In the genomic region with DNA sequence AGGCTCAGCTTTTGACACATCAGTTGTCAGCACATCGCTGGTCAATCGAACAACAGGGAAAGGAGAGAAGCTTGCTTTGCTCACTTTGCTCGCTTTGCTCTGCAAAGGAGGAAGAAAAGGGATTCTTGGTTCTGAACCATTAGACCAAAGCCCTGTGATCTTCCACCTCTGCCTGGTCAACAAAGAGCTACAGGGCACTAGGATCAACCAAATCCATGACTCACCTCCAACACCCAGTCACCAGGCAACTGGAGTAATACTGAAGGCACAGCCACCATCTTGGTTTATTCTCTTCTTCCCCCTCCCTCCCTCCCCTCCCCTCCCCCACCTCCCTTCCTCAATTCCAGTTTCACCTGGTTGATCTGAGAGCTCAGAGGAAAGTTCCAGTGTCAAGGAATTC, we compare ENCODE assay signal across 18 mouse cellular contexts. TPM values are rescaled to one million over a fixed set of nuclear protein-coding genes. Genes with fewer than 3 reads are reported as not detected.
DNase-seq lines count a peak whose midpoint lies in the region; ATAC-seq and TF ChIP-seq lines count a peak whose summit lies in the region.
"Had no signal": no experiment of that assay in that cellular context is flagged by ENCODE, and none has a peak within 500 bp of the region (broad histone marks: within the 10 kb centered on the region; RNA-seq: fewer than 3 reads in every experiment).

No protein-coding gene starts in this region.

- peak; percentile 17; the same call in 1 of the 2 replicates for ATAC-seq in intestine, embryonic 15.5 days
- no peak for ATAC-seq in intestine, postnatal 0 days
- no peak for ATAC-seq in kidney, embryonic 16.5 days (ENCODE audit: low FRiP score, low TSS enrichment)
- ATAC-seq in embryonic facial prominence, embryonic 15.5 days (ENCODE audit: insufficient number of reproducible peaks, low FRiP score, low TSS enrichment, low read depth): no peak
- ATAC-seq in cerebellum, adult (ENCODE audit: insufficient number of reproducible peaks, low FRiP score, low TSS enrichment): no peak
- ATAC-seq: activated CD4-positive, CD25-positive, alpha-beta regulatory T cell, adult 4 months; forebrain, embryonic 15.5 days had no signal

- H3K4me2 ChIP-seq in intestine, embryonic 15.5 days (replicated peaks): no peak overlapping the region
- no peak overlapping the region for H3K4me2 ChIP-seq in intestine, postnatal 0 days (replicated peaks; ENCODE audit: low read depth)
- 0 out of 2 replicates have a peak overlapping the region, but pooled peaks have one; percentile 14 for H3K4me2 ChIP-seq in kidney, embryonic 16.5 days (replicated peaks; ENCODE audit: low read depth, low read length)
- no peak overlapping the region for H3K4me2 ChIP-seq in embryonic facial prominence, embryonic 15.5 days (replicated peaks)
- H3K4me2 ChIP-seq: forebrain, embryonic 15.5 days; hindbrain, embryonic 13.5 days had no signal

- H3K4me3 ChIP-seq in intestine, embryonic 15.5 days (replicated peaks): no peak overlapping the region
- H3K4me3 ChIP-seq in intestine, postnatal 0 days (ENCODE audit: low read depth, low read length): no peak overlapping the region
- no peak overlapping the region for H3K4me3 ChIP-seq in kidney, embryonic 16.5 days (ENCODE audit: low read length)
- H3K4me3 ChIP-seq in embryonic facial prominence, embryonic 15.5 days (replicated peaks): no peak overlapping the region
- H3K4me3 ChIP-seq: forebrain, embryonic 15.5 days; heart, embryonic 10.5 days; hindbrain, embryonic 13.5 days had no signal

- H3K36me3 ChIP-seq in intestine, embryonic 15.5 days: no peaks in the 10 kb centered on the region
- H3K36me3 ChIP-seq in intestine, postnatal 0 days (ENCODE audit: control insufficient read depth, insufficient read depth): no peaks in the 10 kb centered on the region
- H3K36me3 ChIP-seq in kidney, embryonic 16.5 days (ENCODE audit: insufficient read depth, low read length): no peaks in the 10 kb centered on the region
- no peaks in the 10 kb centered on the region for H3K36me3 ChIP-seq in embryonic facial prominence, embryonic 15.5 days
- H3K36me3 ChIP-seq: forebrain, embryonic 15.5 days; heart, embryonic 10.5 days; hindbrain, embryonic 13.5 days had no signal

- H3K27ac ChIP-seq in intestine, embryonic 15.5 days: no peak overlapping the region
- no peak overlapping the region for H3K27ac ChIP-seq in intestine, postnatal 0 days (ENCODE audit: low read depth, low read length)
- H3K27ac ChIP-seq in kidney, embryonic 16.5 days (ENCODE audit: low read length): peak overlapping the region; percentile 48
- peak overlapping the region; percentile 58 for H3K27ac ChIP-seq in embryonic facial prominence, embryonic 15.5 days (replicated peaks)
- H3K27ac ChIP-seq: forebrain, embryonic 15.5 days had no signal

- TF ChIP-seq CTCF in intestine, postnatal 0 days (IDR thresholded peaks at IDR 0.05; ENCODE audit: low read depth): no peak

- peaks cover 4% of the 10 kb centered on the region; the same call in 1 of the 2 replicates for H3K4me1 ChIP-seq in intestine, embryonic 15.5 days (replicated peaks)
- H3K4me1 ChIP-seq in intestine, postnatal 0 days (replicated peaks; ENCODE audit: control insufficient read depth, insufficient read depth, low read length): no peaks in the 10 kb centered on the region
- peaks cover 36% of the 10 kb centered on the region for H3K4me1 ChIP-seq in kidney, embryonic 16.5 days (ENCODE audit: insufficient read depth, low read length)
- peaks cover 38% of the 10 kb centered on the region for H3K4me1 ChIP-seq in embryonic facial prominence, embryonic 15.5 days

- no peak overlapping the region for H3K9ac ChIP-seq in intestine, embryonic 15.5 days
- no peak overlapping the region for H3K9ac ChIP-seq in intestine, postnatal 0 days (ENCODE audit: low read depth, low read length)
- H3K9ac ChIP-seq in kidney, embryonic 16.5 days (replicated peaks; ENCODE audit: low read length): no peak overlapping the region
- H3K9ac ChIP-seq in embryonic facial prominence, embryonic 15.5 days: no peak overlapping the region
- H3K9ac ChIP-seq: forebrain, embryonic 15.5 days; hindbrain, embryonic 13.5 days had no signal

- no peak for DNase-seq in kidney, adult 9 months
- DNase-seq in frontal cortex, postnatal 10 days (ENCODE audit: low spot score in 2 of 2): no peak
- DNase-seq: adrenal gland, postnatal 14 days; cerebellum, adult 18-20 months; cerebellum, adult 9-11 months; cerebellum, postnatal 36 days; gastrocnemius, postnatal 10 days; heart, adult 18-20 months; heart, postnatal 10 days had no signal

- H3K9me3 ChIP-seq in intestine, embryonic 15.5 days: no peaks in the 10 kb centered on the region
- H3K9me3 ChIP-seq in intestine, postnatal 0 days (ENCODE audit: control insufficient read depth): no peaks in the 10 kb centered on the region
- no peaks in the 10 kb centered on the region for H3K9me3 ChIP-seq in kidney, embryonic 16.5 days (ENCODE audit: low read length)
- no peaks in the 10 kb centered on the region for H3K9me3 ChIP-seq in embryonic facial prominence, embryonic 15.5 days (replicated peaks)
- H3K9me3 ChIP-seq: forebrain, embryonic 15.5 days; heart, embryonic 10.5 days; hindbrain, embryonic 13.5 days had no signal

- 95% methylated on average over 3 of the region's 3 CpGs for WGBS in intestine, embryonic 15.5 days
- 97% methylated on average over 3 of the region's 3 CpGs for WGBS in intestine, postnatal 0 days
- WGBS in kidney, embryonic 16.5 days: 82% methylated on average over 3 of the region's 3 CpGs
- 95% methylated on average over 3 of the region's 3 CpGs for WGBS in embryonic facial prominence, embryonic 15.5 days

- H3K27me3 ChIP-seq in intestine, embryonic 15.5 days (replicated peaks): no peaks in the 10 kb centered on the region
- H3K27me3 ChIP-seq in intestine, postnatal 0 days (replicated peaks; ENCODE audit: control insufficient read depth, insufficient read depth, low read length): no peaks in the 10 kb centered on the region
- no peaks in the 10 kb centered on the region for H3K27me3 ChIP-seq in kidney, embryonic 16.5 days (ENCODE audit: insufficient read depth, low read length)
- H3K27me3 ChIP-seq in embryonic facial prominence, embryonic 15.5 days: no peaks in the 10 kb centered on the region
- H3K27me3 ChIP-seq: forebrain, embryonic 15.5 days; hindbrain, embryonic 13.5 days had no signal

RNA-seq across cellular contexts. Expression of gene Tiam1, which starts 45.8 kb away (rescaled TPM):
- 12.3 and 12.4 TPM in 2 replicates for polyA plus RNA-seq in intestine, embryonic 15.5 days (2015; fragmentation: Nextera tagmentation; extraction: Ambion mirVana)
- polyA plus RNA-seq in intestine, postnatal 0 days (2015; fragmentation: Nextera tagmentation; extraction: Ambion mirVana): 3.0 and 3.3 TPM in 2 replicates
- polyA plus RNA-seq in kidney, embryonic 16.5 days (2015; fragmentation: Nextera tagmentation; extraction: Ambion mirVana): 11.5 and 16.1 TPM in 2 replicates
- 45.3 and 49.4 TPM in 2 replicates for polyA plus RNA-seq in embryonic facial prominence, embryonic 15.5 days (2015; fragmentation: Nextera tagmentation; extraction: Ambion mirVana)

Comparison
In these comparisons a context has a peak if more than half of its experiments do, and no peak if none do; other contexts are left out.
1. H3K27ac ChIP-seq: peak in kidney, embryonic 16.5 days (single experiment) and embryonic facial prominence, embryonic 15.5 days (single experiment); none in intestine, embryonic 15.5 days (single experiment) and intestine, postnatal 0 days (single experiment).